Mouse (Mus musculus) forebrain, embryonic 11.5 days (tissue): ENCODE measurements around the gene Reln. TPM values are rescaled to one million over a fixed set of nuclear protein-coding genes. Genes with fewer than 3 reads are reported as not detected.

Experiments used
- ATAC-seq: fragments of 200-750 bp; cut with Nextera tagmentation; replicated peaks from 2 replicates; pipeline ENCODE4 v1.8.0; 2017; ENCODE audit warnings: moderate TSS enrichment; ENCODE audit not compliant: low FRiP score
- DNase-seq: peaks from one replicate; pipeline ENCODE4 v3.0.0-alpha.2; 2017; ENCODE audit warnings: low spot score
- H3K27ac ChIP-seq: fragments of 300-500 bp; sonication (generic); 2 replicates; pipeline ENCODE4 v1.5.1; 2014; ENCODE audit warnings: low read depth, low read length
- H3K27me3 ChIP-seq: fragments of 300-500 bp; sonication (generic); 2 replicates; pipeline ENCODE4 v1.6.1; 2014; ENCODE audit warnings: mild to moderate bottlenecking, low read length, mixed read lengths; ENCODE audit not compliant: control insufficient read depth, insufficient read depth
- H3K36me3 ChIP-seq: fragments of 300-500 bp; sonication (generic); 2 replicates; pipeline ENCODE4 v1.6.1; 2014; ENCODE audit warnings: mild to moderate bottlenecking, low read length, moderate library complexity, mixed read lengths; ENCODE audit not compliant: control insufficient read depth, insufficient read depth
- H3K4me1 ChIP-seq: fragments of 300-500 bp; sonication (generic); replicated peaks from 2 replicates; pipeline ENCODE4 v1.6.1; 2014; ENCODE audit warnings: low read length, mixed read lengths; ENCODE audit not compliant: control insufficient read depth, insufficient read depth
- H3K4me2 ChIP-seq: fragments of 300-500 bp; sonication (generic); 2 replicates; pipeline ENCODE4 v1.6.1; 2014; ENCODE audit warnings: low read depth, mild to moderate bottlenecking, low read length, moderate library complexity, mixed read lengths; ENCODE audit not compliant: severe bottlenecking
- H3K4me3 ChIP-seq: fragments of 300-500 bp; sonication (generic); 2 replicates; pipeline ENCODE4 v1.5.1; 2014; ENCODE audit warnings: low read depth, low read length
- H3K9ac ChIP-seq: fragments of 300-500 bp; sonication (generic); 2 replicates; pipeline ENCODE4 v1.6.1; 2014; ENCODE audit warnings: low read length
- H3K9me3 ChIP-seq: fragments of 300-500 bp; sonication (generic); 2 replicates; pipeline ENCODE4 v1.6.1; 2016; ENCODE audit warnings: low read length, mixed read lengths; ENCODE audit not compliant: control insufficient read depth
- WGBS: fragments of 180-500 bp; shearing (Covaris S2); extraction: QIAGEN DNeasy Blood & Tissue Kit; methylation state at CpG from one replicate; pipeline ENCODE4 v1.1.7; 2014; 5-methylcytosine and 5-hydroxymethylcytosine counted together
- polyA plus RNA-seq: library from polyadenylated mRNA; unstranded; fragments of >200 nt; fragmentation: Nextera tagmentation; extraction: Ambion mirVana; gene quantifications from 2 replicates; pipeline ENCODE4 v1.2.1, GENCODE M21; 2014

Reln gene
- polyA plus RNA-seq, 1 experiment from 2014 or later = 15.1 TPM

GRCm38 (mm10) chr5:22139015-22139414 is 205.5 kb downstream of the Reln start:
- 69% methylated on average over 2 of the region's 2 CpGs for WGBS
- DNase-seq (no peak), ATAC-seq (no peak)

GRCm38 (mm10) chr5:22134402-22134801 is 210.1 kb downstream of the Reln start:
- Histone ChIP-seq H3K4me1 (no peaks in the 10 kb centered on the region), H3K9me3 (no peaks in the 10 kb centered on the region), H3K4me3 (no peak overlapping the region), H3K9ac (no peak overlapping the region), H3K27me3 (no peaks in the 10 kb centered on the region), H3K36me3 (no peaks in the 10 kb centered on the region), H3K27ac (no peak overlapping the region), H3K4me2 (no peak overlapping the region)
- DNase-seq (no peak), ATAC-seq (no peak)
- 80% methylated on average over 9 of the region's 9 CpGs for WGBS

More at GRCm38 (mm10) chr5:22139015-22139414, 205.5 kb downstream of the Reln start:
- H3K4me2 ChIP-seq = no peak overlapping the region
- H3K9ac ChIP-seq = no peak overlapping the region
- H3K27me3 ChIP-seq = no peaks in the 10 kb centered on the region
- H3K9me3 ChIP-seq = no peaks in the 10 kb centered on the region
- no peaks in the 10 kb centered on the region for H3K4me1 ChIP-seq
- H3K27ac ChIP-seq = no peak overlapping the region
- H3K36me3 ChIP-seq = no peaks in the 10 kb centered on the region
- no peak overlapping the region for H3K4me3 ChIP-seq

- ATAC-seq (no peak), DNase-seq (no peak)
- no peaks in the 10 kb centered on the region for H3K36me3 ChIP-seq
- 85% methylated on average over 5 of the region's 5 CpGs for WGBS
- H3K27me3 ChIP-seq = no peaks in the 10 kb centered on the region
- H3K9ac ChIP-seq = no peak overlapping the region
- H3K27ac ChIP-seq = no peak overlapping the region
- no peak overlapping the region for H3K4me2 ChIP-seq
- no peaks in the 10 kb centered on the region for H3K9me3 ChIP-seq
- no peaks in the 10 kb centered on the region for H3K4me1 ChIP-seq
- no peak overlapping the region for H3K4me3 ChIP-seq
These were observed 212.6 kb downstream of the Reln start for GRCm38 (mm10) chr5:22131730-22132522.

GRCm38 (mm10) chr5:22127583-22127982 is 216.9 kb downstream of the Reln start:
- H3K27me3 ChIP-seq = no peaks in the 10 kb centered on the region
- no peak overlapping the region for H3K27ac ChIP-seq
- no peak overlapping the region for H3K4me3 ChIP-seq
- DNase-seq (no peak), ATAC-seq (no peak)
- H3K9me3 ChIP-seq = no peaks in the 10 kb centered on the region
- H3K4me2 ChIP-seq = no peak overlapping the region
- no peak overlapping the region for H3K9ac ChIP-seq
- H3K36me3 ChIP-seq = no peaks in the 10 kb centered on the region
- no peaks in the 10 kb centered on the region for H3K4me1 ChIP-seq

- Histone ChIP-seq H3K27ac (no peak overlapping the region), H3K9me3 (no peaks in the 10 kb centered on the region), H3K4me1 (no peaks in the 10 kb centered on the region), H3K27me3 (no peaks in the 10 kb centered on the region), H3K36me3 (no peaks in the 10 kb centered on the region), H3K4me3 (no peak overlapping the region), H3K4me2 (no peak overlapping the region), H3K9ac (no peak overlapping the region)
- no peak for ATAC-seq
- DNase-seq = no peak
- WGBS = 67% methylated on average over 1 of the region's 1 CpGs
These were observed 225.2 kb downstream of the Reln start for GRCm38 (mm10) chr5:22119296-22119695.

GRCm38 (mm10) chr5:22118456-22118855 is 226.0 kb downstream of the Reln start:
- no peak for ATAC-seq
- no peaks in the 10 kb centered on the region for H3K9me3 ChIP-seq
- H3K4me2 ChIP-seq = no peak overlapping the region
- DNase-seq = no peak
- no peaks in the 10 kb centered on the region for H3K27me3 ChIP-seq
- no peaks in the 10 kb centered on the region for H3K36me3 ChIP-seq
- 31% methylated on average over 6 of the region's 6 CpGs for WGBS
- H3K9ac ChIP-seq = no peak overlapping the region
- H3K4me3 ChIP-seq = no peak overlapping the region
- H3K4me1 ChIP-seq = no peaks in the 10 kb centered on the region
- no peak overlapping the region for H3K27ac ChIP-seq

GRCm38 (mm10) chr5:22116922-22117321 is 227.6 kb downstream of the Reln start:
- no peak overlapping the region for H3K4me3 ChIP-seq
- DNase-seq = no peak
- H3K9me3 ChIP-seq = no peaks in the 10 kb centered on the region
- no peak overlapping the region for H3K4me2 ChIP-seq
- no peaks in the 10 kb centered on the region for H3K27me3 ChIP-seq
- H3K27ac ChIP-seq = no peak overlapping the region
- H3K4me1 ChIP-seq = no peaks in the 10 kb centered on the region
- H3K9ac ChIP-seq = no peak overlapping the region
- ATAC-seq = no peak
- no peaks in the 10 kb centered on the region for H3K36me3 ChIP-seq
- WGBS = 88% methylated on average over 9 of the region's 9 CpGs

GRCm38 (mm10) chr5:22106811-22107485 is 237.6 kb downstream of the Reln start:
- Histone ChIP-seq H3K36me3 (no peaks in the 10 kb centered on the region), H3K27ac (no peak overlapping the region), H3K9ac (no peak overlapping the region), H3K27me3 (no peaks in the 10 kb centered on the region), H3K4me2 (no peak overlapping the region), H3K4me1 (no peaks in the 10 kb centered on the region), H3K4me3 (no peak overlapping the region), H3K9me3 (no peaks in the 10 kb centered on the region)
- 88% methylated on average over 9 of the region's 9 CpGs for WGBS
- DNase-seq = no peak
- ATAC-seq = no peak
